Mouse (Mus musculus) thymus, adult 2 months (tissue): ENCODE measurements around the gene Tmem150c. TPM values are rescaled to one million over a fixed set of nuclear protein-coding genes. Genes with fewer than 3 reads are reported as not detected.

Experiments used
- DNase-seq: peaks from one replicate; pipeline ENCODE4 v3.0.0; 2021
- H3K27ac ChIP-seq: fragments of 200-500 bp; 2 replicates; pipeline ENCODE4 v1.5.1; 2012; ENCODE audit warnings: low read length, control low read depth; ENCODE audit not compliant: control insufficient read depth, insufficient read depth
- H3K27me3 ChIP-seq: fragments of 200-500 bp; 2 replicates; pipeline ENCODE4 v1.6.1; 2012; ENCODE audit warnings: mild to moderate bottlenecking, low read length, moderate library complexity, mixed read lengths; ENCODE audit not compliant: control insufficient read depth, insufficient read depth
- H3K36me3 ChIP-seq: fragments of 200-500 bp; 2 replicates; pipeline ENCODE4 v1.6.1; 2012; ENCODE audit warnings: mild to moderate bottlenecking, low read length, moderate library complexity; ENCODE audit not compliant: control insufficient read depth, insufficient read depth
- H3K4me1 ChIP-seq: fragments of 200-500 bp; replicated peaks from 2 replicates; pipeline ENCODE4 v1.6.1; 2012; ENCODE audit warnings: low read length; ENCODE audit not compliant: control insufficient read depth, insufficient read depth
- H3K4me3 ChIP-seq: fragments of 200-500 bp; 2 replicates; pipeline ENCODE4 v1.5.1; 2012; ENCODE audit warnings: mild to moderate bottlenecking, low read length, control low read depth, moderate library complexity; ENCODE audit not compliant: control insufficient read depth, insufficient read depth
- CTCF ChIP-seq: fragments of 200-500 bp; IDR thresholded peaks from 2 replicates; pipeline ENCODE4 v1.5.1; 2012; ENCODE audit warnings: mild to moderate bottlenecking, control low read depth, low read length, moderate library complexity, borderline replicate concordance; ENCODE audit not compliant: control insufficient read depth, poor library complexity, insufficient read depth; ENCODE audit errors: extremely low read depth
- POLR2A ChIP-seq: fragments of 200-500 bp; IDR thresholded peaks from 2 replicates; pipeline ENCODE4 v1.6.1; 2012; ENCODE audit warnings: mild to moderate bottlenecking, low read length, control low read depth, moderate library complexity; ENCODE audit not compliant: control insufficient read depth, poor library complexity, insufficient read depth; ENCODE audit errors: extremely low read depth
- WGBS: fragments of 180-500 bp; shearing (Covaris S2); methylation state at CpG from one replicate; pipeline ENCODE4 v1.1.7; 2018; 5-methylcytosine and 5-hydroxymethylcytosine counted together
- polyA plus RNA-seq: library from polyadenylated mRNA; depleted of rRNA; stranded (reverse); fragments of >200 nt; gene quantifications from 2 replicates; pipeline ENCODE4 v1.2.3, GENCODE M21; 2012

Gene Tmem150c
- polyA plus RNA-seq, 1 experiment: 4.4 TPM

DNA sequence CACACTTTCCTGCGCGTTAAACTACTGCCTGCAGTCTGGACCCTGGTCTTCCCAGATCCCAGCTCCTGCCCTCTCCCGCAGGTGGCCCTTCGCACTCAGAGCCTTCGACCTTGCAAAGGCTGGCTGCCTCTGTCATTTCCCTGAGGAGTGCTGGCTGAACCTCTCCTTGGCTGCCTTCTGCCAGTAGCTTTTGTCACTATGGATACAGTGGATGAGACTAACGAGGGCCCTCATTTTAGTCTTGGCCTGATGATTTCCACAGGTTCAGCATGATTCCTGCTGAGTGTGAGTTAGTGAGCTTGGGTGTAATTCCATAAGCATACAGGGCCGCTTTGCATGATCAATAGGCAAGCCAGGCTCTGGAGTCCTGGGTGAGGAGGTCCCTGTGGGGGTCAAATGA is 16.0 kb upstream of the Tmem150c start:
- no peaks in the 10 kb centered on the region for H3K36me3 ChIP-seq

GRCm38 (mm10) chr5:100172104-100172503 is 12.5 kb upstream of the Tmem150c start:
- no peaks in the 10 kb centered on the region for H3K36me3 ChIP-seq
- no peak overlapping the region for H3K27ac ChIP-seq
- H3K4me1 ChIP-seq: no peaks in the 10 kb centered on the region
- no peak for DNase-seq
- H3K4me3 ChIP-seq: no peak overlapping the region
- no peak for TF ChIP-seq CTCF
- no peak for TF ChIP-seq POLR2A
- WGBS: 94% methylated on average over 4 of the region's 4 CpGs
- H3K27me3 ChIP-seq: no peaks in the 10 kb centered on the region

More for the DNA sequence above, 16.0 kb upstream of the Tmem150c start:
- no peak for TF ChIP-seq CTCF
- no peak for TF ChIP-seq POLR2A
- H3K27ac ChIP-seq: no peak overlapping the region
- H3K4me3 ChIP-seq: no peak overlapping the region
- no peak for DNase-seq
- H3K4me1 ChIP-seq: no peaks in the 10 kb centered on the region
- 93% methylated on average over 7 of the region's 7 CpGs for WGBS
- no peaks in the 10 kb centered on the region for H3K27me3 ChIP-seq

DNA sequence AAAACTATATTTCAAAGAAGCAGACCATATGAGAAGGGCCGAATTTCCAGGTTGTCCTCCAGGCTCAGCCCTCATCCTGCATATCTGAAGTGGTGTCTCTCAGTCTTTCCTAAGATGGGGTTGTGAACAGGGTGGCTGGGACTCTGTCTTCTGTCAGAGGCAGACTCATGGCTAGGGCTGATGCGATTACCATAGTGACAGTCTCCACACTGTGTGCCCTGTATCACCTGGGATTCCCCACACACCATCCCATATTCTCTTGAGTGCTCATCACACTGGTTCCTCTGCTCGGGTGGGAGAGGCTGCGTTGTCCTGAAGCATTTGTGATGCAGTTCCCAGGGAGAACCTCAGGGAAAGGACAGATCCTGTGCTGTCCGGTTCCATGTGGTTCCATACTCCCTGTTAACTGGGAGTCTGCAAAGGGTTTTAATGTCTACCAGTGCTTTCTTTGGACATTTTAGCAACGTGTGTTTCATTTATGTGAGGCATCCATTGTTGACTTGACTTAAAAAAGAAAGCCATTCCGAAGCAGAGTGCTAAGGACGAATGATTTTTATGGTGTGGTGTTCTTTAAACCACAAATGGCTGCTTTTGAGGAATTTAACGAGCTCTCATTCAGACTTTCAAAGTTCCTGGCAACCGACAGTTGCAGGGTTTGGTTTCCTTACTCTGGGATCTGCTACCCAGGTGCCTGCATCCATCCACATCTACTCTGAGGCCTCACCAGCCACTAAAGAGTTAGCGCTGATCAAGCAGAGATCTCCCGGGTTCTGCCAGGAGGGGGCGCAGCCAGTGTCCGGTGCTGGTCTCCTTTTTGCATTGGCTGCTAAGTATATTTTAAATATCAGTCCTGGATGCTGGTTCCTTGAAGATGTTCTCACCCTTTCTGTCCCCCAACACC is 7.2 kb upstream of the Tmem150c start:
- no peak overlapping the region for H3K27ac ChIP-seq
- H3K4me3 ChIP-seq: no peak overlapping the region
- TF ChIP-seq POLR2A (no peak), CTCF (peak; percentile 57; the same call in 1 of the 2 replicates)
- no peaks in the 10 kb centered on the region for H3K36me3 ChIP-seq
- H3K4me1 ChIP-seq: no peaks in the 10 kb centered on the region
- no peaks in the 10 kb centered on the region for H3K27me3 ChIP-seq
- 57% methylated on average over 14 of the region's 14 CpGs for WGBS
- DNase-seq: peak; percentile 30

- DNase-seq: no peak
- Histone ChIP-seq H3K36me3 (no peaks in the 10 kb centered on the region), H3K4me3 (no peak overlapping the region), H3K27me3 (peaks cover 5% of the 10 kb centered on the region), H3K4me1 (0 out of 2 replicates have a peak, but pooled peaks cover 2% of the 10 kb centered on the region), H3K27ac (no peak overlapping the region)
- TF ChIP-seq CTCF (no peak), POLR2A (no peak)
- WGBS: 58% methylated on average over 7 of the region's 7 CpGs
These were observed 3.8 kb upstream of the Tmem150c start for GRCm38 (mm10) chr5:100163368-100163767.

GRCm38 (mm10) chr5:100162857-100163256 is 3.2 kb upstream of the Tmem150c start:
- TF ChIP-seq POLR2A (no peak), CTCF (no peak)
- DNase-seq: no peak
- 86% methylated on average over 3 of the region's 3 CpGs for WGBS
- H3K36me3 ChIP-seq: no peaks in the 10 kb centered on the region
- no peak overlapping the region for H3K4me3 ChIP-seq
- H3K27me3 ChIP-seq: peaks cover 9% of the 10 kb centered on the region
- H3K27ac ChIP-seq: no peak overlapping the region
- H3K4me1 ChIP-seq: 0 out of 2 replicates have a peak, but pooled peaks cover 2% of the 10 kb centered on the region

- H3K27ac ChIP-seq: no peak overlapping the region
These were observed 2.4 kb upstream of the Tmem150c start for GRCm38 (mm10) chr5:100162053-100162452.

More at GRCm38 (mm10) chr5:100162053-100162452, 2.4 kb upstream of the Tmem150c start:
- 50% methylated on average over 1 of the region's 1 CpGs for WGBS
- no peak overlapping the region for H3K4me3 ChIP-seq
- H3K36me3 ChIP-seq: no peaks in the 10 kb centered on the region
- TF ChIP-seq CTCF: no peak
- TF ChIP-seq POLR2A: no peak
- 0 out of 2 replicates have a peak, but pooled peaks cover 2% of the 10 kb centered on the region for H3K4me1 ChIP-seq
- H3K27me3 ChIP-seq: peaks cover 13% of the 10 kb centered on the region
- DNase-seq: no peak
